Mouse (Mus musculus): ENCODE data around the gene Rabl3.

DNA sequence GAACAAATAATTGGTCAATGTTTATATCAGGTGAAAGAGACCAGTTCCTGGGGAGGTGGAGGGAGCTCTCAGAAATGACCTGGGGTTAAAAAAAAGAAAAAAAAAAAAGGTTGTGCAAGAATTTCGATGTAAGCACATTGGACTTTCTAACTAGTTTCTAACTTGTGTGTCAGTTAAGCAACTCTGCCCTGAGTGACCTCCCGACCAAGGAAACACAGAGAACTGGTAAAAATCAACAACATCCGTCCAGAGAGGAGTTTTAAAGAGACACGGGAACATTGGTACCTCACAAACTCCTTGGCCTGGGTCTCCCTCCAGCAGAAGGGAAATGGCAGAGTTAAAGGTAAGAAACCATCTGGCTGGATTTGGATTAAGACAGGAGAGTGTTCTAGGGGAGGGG is 40.3 kb downstream of the Rabl3 start, which contains the start of gene Hgd:
- TF ChIP-seq ZC3H11A (IDR thresholded peaks at IDR 0.05; ENCODE audit: borderline replicate concordance, low read depth, low read length) = no peak
- TF ChIP-seq ZNF384 (IDR thresholded peaks at IDR 0.05; ENCODE audit: low read depth, low read length) = no peak
- no peak for TF ChIP-seq MAFK (IDR thresholded peaks at IDR 0.05; ENCODE audit: insufficient read depth, low read depth, low read length)

Data from ES-E14 (cell line).